Mouse (Mus musculus) ES-Bruce4 (cell line): Measurements from ENCODE around the gene Phka1.

Experiments used
- CTCF ChIP-seq: IDR thresholded peaks from one replicate; pipeline ENCODE4 v1.8.1; 2011; ENCODE audit warnings: low read depth, low read length
- POLR2A ChIP-seq: IDR thresholded peaks from one replicate; pipeline ENCODE4 v1.8.1; 2011; ENCODE audit warnings: low read length; ENCODE audit not compliant: insufficient read depth

- TF ChIP-seq POLR2A (no peak), CTCF (no peak)
Measured at GRCm38 (mm10) chrX:102504644-102505481, 139.2 kb downstream of the Phka1 start, which contains the start of gene Hdac8.
